Mouse (Mus musculus) stomach, embryonic 15.5 days (tissue): ENCODE data around the gene Usp40. TPM values are rescaled to one million over a fixed set of nuclear protein-coding genes. Genes with fewer than 3 reads are reported as not detected.
"Not testable (repeated sequence)": the region's sequence is repeated elsewhere in the genome, so short reads cannot be mapped to it uniquely, and the experiment has no call there.

ENCODE experiments used
- ATAC-seq: fragments of 200-750 bp; cut with Nextera tagmentation; 2 replicates; pipeline ENCODE4 v1.8.0; 2017; ENCODE audit warnings: low read depth, moderate number of reproducible peaks, moderate TSS enrichment; ENCODE audit not compliant: insufficient read depth, low FRiP score
- H3K27ac ChIP-seq: fragments of 300-500 bp; sonication (generic); 2 replicates; pipeline ENCODE4 v1.5.1; 2015; ENCODE audit warnings: mild to moderate bottlenecking, inconsistent platforms
- H3K27me3 ChIP-seq: fragments of 300-500 bp; sonication (generic); replicated peaks from 2 replicates; pipeline ENCODE4 v1.6.1; 2015; ENCODE audit warnings: inconsistent platforms
- H3K36me3 ChIP-seq: fragments of 300-500 bp; sonication (generic); 2 replicates; pipeline ENCODE4 v1.6.1; 2015; ENCODE audit warnings: inconsistent platforms
- H3K4me1 ChIP-seq: fragments of 300-500 bp; sonication (generic); 2 replicates; pipeline ENCODE4 v1.6.1; 2015; ENCODE audit warnings: inconsistent platforms
- H3K4me2 ChIP-seq: fragments of 300-500 bp; sonication (generic); 2 replicates; pipeline ENCODE4 v1.6.1; 2015; ENCODE audit warnings: mild to moderate bottlenecking, inconsistent platforms
- H3K4me3 ChIP-seq: fragments of 300-500 bp; sonication (generic); replicated peaks from 2 replicates; pipeline ENCODE4 v1.5.1; 2015; ENCODE audit warnings: inconsistent platforms
- H3K9ac ChIP-seq: fragments of 300-500 bp; sonication (generic); 2 replicates; pipeline ENCODE4 v1.6.1; 2015; ENCODE audit warnings: inconsistent platforms
- H3K9me3 ChIP-seq: fragments of 300-500 bp; sonication (generic); 2 replicates; pipeline ENCODE4 v1.6.1; 2016; ENCODE audit warnings: inconsistent platforms
- WGBS: fragments of 180-500 bp; shearing (Covaris S2); methylation state at CpG from one replicate; pipeline ENCODE4 v1.1.7; 2015; 5-methylcytosine and 5-hydroxymethylcytosine counted together
- polyA plus RNA-seq: library from polyadenylated mRNA; unstranded; fragments of >200 nt; fragmentation: Nextera tagmentation; extraction: Ambion mirVana; gene quantifications from 2 replicates; pipeline ENCODE4 v1.2.1, GENCODE M21; 2015

Gene Usp40
- polyA plus RNA-seq = 29.2 and 33.5 TPM in 2 replicates

GRCm38 (mm10) chr1:88008211-88008697 is at the start of gene Usp40:
Gene Usp40, minus strand, starts transcription at chr1:88008551.
- Histone ChIP-seq H3K9ac (peak within 1 kb of the TSS; percentile 92), H3K36me3 (0 out of 2 replicates have a peak, but pooled peaks cover under 1% of the 10 kb centered on the region), H3K27me3 (no peaks in the 10 kb centered on the region), H3K9me3 (no peaks in the 10 kb centered on the region), H3K4me3 (peak within 1 kb of the TSS; percentile 73), H3K27ac (peak within 1 kb of the TSS; percentile 91), H3K4me1 (peaks cover 2% of the 10 kb centered on the region; the same call in 1 of the 2 replicates), H3K4me2 (peak within 1 kb of the TSS; percentile 62)
- peak; percentile 91 for ATAC-seq
- under 1% methylated on average over 44 of the region's 45 CpGs for WGBS

GRCm38 (mm10) chr1:88055088-88055487 is 46.7 kb upstream of the Usp40 start, which contains the start of gene Ugt1a10:
Gene Ugt1a10, plus strand, starts transcription at chr1:88055388.
- no peaks in the 10 kb centered on the region for H3K9me3 ChIP-seq
- no peaks in the 10 kb centered on the region for H3K36me3 ChIP-seq
- H3K4me3 ChIP-seq = no peak within 1 kb of the TSS
- H3K27me3 ChIP-seq = no peaks in the 10 kb centered on the region
- no peak within 1 kb of the TSS for H3K9ac ChIP-seq
- no peaks in the 10 kb centered on the region for H3K4me1 ChIP-seq
- ATAC-seq = no peak
- H3K4me2 ChIP-seq = no peak within 1 kb of the TSS
- H3K27ac ChIP-seq = no peak within 1 kb of the TSS
- WGBS = 71% methylated on average over 1 of the region's 1 CpGs

- not testable (repeated sequence) for H3K4me2 ChIP-seq, H3K9ac ChIP-seq, H3K9me3 ChIP-seq, H3K4me3 ChIP-seq, H3K27ac ChIP-seq, H3K36me3 ChIP-seq, H3K4me1 ChIP-seq, H3K27me3 ChIP-seq, ATAC-seq
- WGBS = 89% methylated on average over 2 of the region's 2 CpGs
Observed at GRCm38 (mm10) chr1:88047408-88047807, 39.1 kb upstream of the Usp40 start.

- H3K27me3 ChIP-seq, H3K27ac ChIP-seq, H3K4me3 ChIP-seq, H3K9me3 ChIP-seq, H3K4me1 ChIP-seq, H3K9ac ChIP-seq, H3K4me2 ChIP-seq, ATAC-seq, H3K36me3 ChIP-seq: not testable (repeated sequence)
- WGBS = 54% methylated on average over 4 of the region's 5 CpGs
Observed at GRCm38 (mm10) chr1:88044832-88045437, 36.6 kb upstream of the Usp40 start.

- H3K36me3 ChIP-seq, H3K9me3 ChIP-seq, H3K9ac ChIP-seq, ATAC-seq, H3K4me3 ChIP-seq, H3K27me3 ChIP-seq, H3K4me1 ChIP-seq, H3K27ac ChIP-seq, H3K4me2 ChIP-seq: not testable (repeated sequence)
- 61% methylated on average over 1 of the region's 2 CpGs for WGBS
Observed at GRCm38 (mm10) chr1:88043044-88043443, 34.7 kb upstream of the Usp40 start.

GRCm38 (mm10) chr1:88025244-88025643 is 16.9 kb upstream of the Usp40 start:
- not testable (repeated sequence) for H3K4me1 ChIP-seq, H3K9ac ChIP-seq, ATAC-seq, H3K4me2 ChIP-seq, H3K4me3 ChIP-seq, H3K36me3 ChIP-seq, H3K27me3 ChIP-seq, H3K27ac ChIP-seq, H3K9me3 ChIP-seq
- 68% methylated on average over 3 of the region's 3 CpGs for WGBS

GRCm38 (mm10) chr1:88015371-88015770 is 7.0 kb upstream of the Usp40 start:
- 93% methylated on average over 6 of the region's 6 CpGs for WGBS
- Histone ChIP-seq H3K4me1 (no peaks in the 10 kb centered on the region), H3K4me3 (no peak overlapping the region), H3K27me3 (no peaks in the 10 kb centered on the region), H3K4me2 (no peak overlapping the region), H3K9me3 (0 out of 2 replicates have a peak, but pooled peaks cover 4% of the 10 kb centered on the region), H3K36me3 (no peaks in the 10 kb centered on the region), H3K9ac (no peak overlapping the region), H3K27ac (no peak overlapping the region)
- no peak for ATAC-seq

DNA sequence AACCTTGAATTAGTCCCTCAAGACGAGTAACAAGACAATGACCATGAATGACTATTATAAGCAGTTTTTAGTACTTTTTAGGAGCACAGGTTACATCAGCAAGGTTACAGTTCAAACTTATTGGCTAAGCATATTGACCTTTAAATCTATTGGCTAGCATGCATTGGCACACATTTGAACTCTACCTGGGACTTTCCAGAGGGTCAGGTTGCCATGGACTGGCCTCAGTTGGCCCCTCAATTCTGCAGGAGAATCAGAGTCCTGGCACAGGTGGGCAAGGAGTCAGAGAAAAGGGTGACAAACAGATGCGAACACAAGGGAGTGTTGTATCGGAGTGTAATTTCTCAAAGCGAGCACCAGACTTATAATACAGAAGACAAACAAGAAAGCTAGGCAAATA is 6.3 kb upstream of the Usp40 start:
- H3K27ac ChIP-seq = no peak overlapping the region
- H3K4me3 ChIP-seq = no peak overlapping the region
- no peak overlapping the region for H3K9ac ChIP-seq
- no peak for ATAC-seq
- WGBS = 95% methylated on average over 4 of the region's 4 CpGs
- H3K4me2 ChIP-seq = no peak overlapping the region
- no peaks in the 10 kb centered on the region for H3K36me3 ChIP-seq
- 0 out of 2 replicates have a peak, but pooled peaks cover 4% of the 10 kb centered on the region for H3K9me3 ChIP-seq
- H3K4me1 ChIP-seq = no peaks in the 10 kb centered on the region
- no peaks in the 10 kb centered on the region for H3K27me3 ChIP-seq

GRCm38 (mm10) chr1:88014194-88014593 is 5.8 kb upstream of the Usp40 start:
- Histone ChIP-seq H3K36me3 (no peaks in the 10 kb centered on the region), H3K4me1 (no peaks in the 10 kb centered on the region), H3K4me2 (no peak overlapping the region), H3K4me3 (no peak overlapping the region), H3K27ac (no peak overlapping the region), H3K9me3 (0 out of 2 replicates have a peak, but pooled peaks cover 4% of the 10 kb centered on the region), H3K27me3 (no peaks in the 10 kb centered on the region), H3K9ac (no peak overlapping the region)
- 93% methylated on average over 4 of the region's 4 CpGs for WGBS
- ATAC-seq = no peak

DNA sequence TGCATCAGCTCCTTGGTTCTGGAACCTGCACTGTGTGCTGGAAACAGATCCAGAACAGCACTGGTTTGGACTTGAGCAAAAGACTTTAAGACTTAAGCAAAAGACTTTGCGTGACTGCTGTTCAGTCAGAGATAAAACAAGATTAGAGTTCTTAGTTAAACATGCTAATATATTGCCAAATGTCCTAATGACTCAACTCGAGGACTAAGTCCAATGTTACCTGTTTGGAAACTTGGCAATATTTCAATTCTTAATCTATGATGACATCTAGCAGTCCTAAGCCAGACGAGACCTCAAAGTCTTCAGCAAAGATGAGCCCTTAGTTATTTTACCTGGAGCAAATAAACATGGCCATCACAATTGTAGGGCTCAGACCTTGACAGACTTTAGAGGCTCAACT is 5.4 kb upstream of the Usp40 start:
- peaks cover 2% of the 10 kb centered on the region; the same call in 1 of the 2 replicates for H3K4me1 ChIP-seq
- WGBS = 59% methylated on average over 3 of the region's 3 CpGs
- ATAC-seq = no peak
- H3K4me2 ChIP-seq = no peak overlapping the region
- no peak overlapping the region for H3K27ac ChIP-seq
- no peak overlapping the region for H3K9ac ChIP-seq
- H3K9me3 ChIP-seq = 0 out of 2 replicates have a peak, but pooled peaks cover 4% of the 10 kb centered on the region
- H3K36me3 ChIP-seq = no peaks in the 10 kb centered on the region
- no peak overlapping the region for H3K4me3 ChIP-seq
- H3K27me3 ChIP-seq = no peaks in the 10 kb centered on the region

GRCm38 (mm10) chr1:88009521-88009920 is 1.2 kb upstream of the Usp40 start:
- WGBS = 76% methylated on average over 3 of the region's 3 CpGs
- no peak overlapping the region for H3K27ac ChIP-seq
- 0 out of 2 replicates have a peak, but pooled peaks cover under 1% of the 10 kb centered on the region for H3K9me3 ChIP-seq
- no peaks in the 10 kb centered on the region for H3K27me3 ChIP-seq
- ATAC-seq = no peak
- no peaks in the 10 kb centered on the region for H3K36me3 ChIP-seq
- no peak overlapping the region for H3K9ac ChIP-seq
- H3K4me2 ChIP-seq = no peak overlapping the region
- H3K4me3 ChIP-seq = no peak overlapping the region
- peaks cover 2% of the 10 kb centered on the region; the same call in 1 of the 2 replicates for H3K4me1 ChIP-seq

- H3K27ac ChIP-seq = no peak overlapping the region
- no peak overlapping the region for H3K9ac ChIP-seq
- WGBS = 41% methylated on average over 4 of the region's 4 CpGs
- H3K4me1 ChIP-seq = peaks cover 2% of the 10 kb centered on the region; the same call in 1 of the 2 replicates
- no peaks in the 10 kb centered on the region for H3K27me3 ChIP-seq
- H3K4me2 ChIP-seq = peak overlapping the region; percentile 62
- no peaks in the 10 kb centered on the region for H3K9me3 ChIP-seq
- H3K4me3 ChIP-seq = peak overlapping the region; percentile 73
- H3K36me3 ChIP-seq = no peaks in the 10 kb centered on the region
- ATAC-seq = no peak
Observed at GRCm38 (mm10) chr1:88008735-88009134, 384 bp upstream of the Usp40 start.
